Mouse (Mus musculus) testis, adult 2 months (tissue): ENCODE measurements around the gene Galnt2.

Source experiments
- CTCF ChIP-seq: fragments of 200-500 bp; IDR thresholded peaks from 2 replicates; pipeline ENCODE4 v1.5.1; 2012; ENCODE audit warnings: low read depth, mild to moderate bottlenecking, inconsistent platforms, low read length, moderate library complexity; ENCODE audit not compliant: control insufficient read depth, insufficient read depth, insufficient replicate concordance
- POLR2A ChIP-seq: fragments of 200-500 bp; IDR thresholded peaks from 2 replicates; pipeline ENCODE4 v1.6.1; 2012; ENCODE audit warnings: low read depth, mild to moderate bottlenecking, inconsistent platforms, low read length, moderate library complexity; ENCODE audit not compliant: control insufficient read depth

DNA sequence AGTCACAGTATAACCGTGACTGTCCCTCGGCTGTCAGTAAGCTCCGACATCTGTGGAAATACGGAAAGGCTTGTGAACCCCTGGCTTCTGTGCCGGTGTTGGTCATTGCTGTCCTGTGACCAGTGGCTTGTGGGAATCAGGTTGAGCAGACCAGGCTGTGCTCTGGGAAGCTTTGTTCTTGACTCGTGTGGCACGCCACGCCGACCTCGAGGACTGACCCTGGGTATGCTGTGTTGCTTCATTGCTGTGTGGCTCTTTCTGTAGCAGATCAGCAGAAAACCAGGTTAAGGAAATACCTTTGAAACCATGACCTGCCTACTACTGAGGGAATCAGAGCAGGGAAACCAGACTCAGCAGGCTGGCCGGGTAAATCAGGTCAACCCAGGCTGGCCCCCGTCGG is 79.3 kb downstream of the Galnt2 start:
- TF ChIP-seq POLR2A (no peak), CTCF (no peak)
